Mouse (Mus musculus) heart, postnatal 0 days (tissue): ENCODE results near the gene Cdh15. TPM values are rescaled to one million over a fixed set of nuclear protein-coding genes. Genes with fewer than 3 reads are reported as not detected.

Source experiments
- ATAC-seq: fragments of 200-750 bp; cut with Nextera tagmentation; 2 replicates; pipeline ENCODE4 v1.8.0; 2017; ENCODE audit warnings: low read depth, moderate number of reproducible peaks, moderate library complexity; ENCODE audit not compliant: insufficient read depth
- DNase-seq: peaks from one replicate; pipeline ENCODE4 v3.0.0-alpha.2; 2016; ENCODE audit warnings: low spot score
- H3K27ac ChIP-seq: fragments of 300-500 bp; sonication (generic); 2 replicates; pipeline ENCODE4 v1.5.1; 2014; ENCODE audit warnings: low read depth, mild to moderate bottlenecking
- H3K27me3 ChIP-seq: fragments of 300-500 bp; sonication (generic); 2 replicates; pipeline ENCODE4 v1.6.1; 2014; ENCODE audit warnings: low read length, mixed read lengths; ENCODE audit not compliant: control insufficient read depth, insufficient read depth
- H3K36me3 ChIP-seq: fragments of 300-500 bp; sonication (generic); replicated peaks from 2 replicates; pipeline ENCODE4 v1.6.1; 2014; ENCODE audit warnings: low read length, mixed read lengths; ENCODE audit not compliant: control insufficient read depth, insufficient read depth
- H3K4me1 ChIP-seq: fragments of 300-500 bp; sonication (generic); 2 replicates; pipeline ENCODE4 v1.6.1; 2014; ENCODE audit warnings: antibody characterized with exemption; ENCODE audit not compliant: control insufficient read depth, insufficient read depth
- H3K4me2 ChIP-seq: fragments of 300-500 bp; sonication (generic); 2 replicates; pipeline ENCODE4 v1.6.1; 2014; ENCODE audit warnings: low read depth, mild to moderate bottlenecking, low read length, moderate library complexity
- H3K4me3 ChIP-seq: fragments of 300-500 bp; sonication (generic); 2 replicates; pipeline ENCODE4 v1.5.1; 2014; ENCODE audit warnings: low read depth, low read length
- H3K9ac ChIP-seq: fragments of 300-500 bp; sonication (generic); replicated peaks from 2 replicates; pipeline ENCODE4 v1.6.1; 2014; ENCODE audit warnings: low read depth, low read length, mixed read lengths
- H3K9me3 ChIP-seq: fragments of 300-500 bp; sonication (generic); replicated peaks from 2 replicates; pipeline ENCODE4 v1.6.1; 2016; ENCODE audit warnings: low read length; ENCODE audit not compliant: control insufficient read depth
- CTCF ChIP-seq: IDR thresholded peaks from 2 replicates; pipeline ENCODE4 v1.5.1; 2016; ENCODE audit warnings: antibody characterized with exemption, control low read depth, low read depth
- EP300 ChIP-seq: IDR thresholded peaks from 2 replicates; pipeline ENCODE4 v1.6.1; 2016; ENCODE audit warnings: antibody characterized with exemption, low read depth
- WGBS: fragments of 180-500 bp; shearing (Covaris S2); extraction: QIAGEN DNeasy Blood & Tissue Kit; methylation state at CpG from one replicate; pipeline ENCODE4 v1.1.7; 2014; 5-methylcytosine and 5-hydroxymethylcytosine counted together
- polyA plus RNA-seq: library from polyadenylated mRNA; unstranded; fragments of >200 nt; fragmentation: Nextera tagmentation; extraction: Ambion mirVana; gene quantifications from 2 replicates; pipeline ENCODE4 v1.2.1, GENCODE M21; 2015
- total RNA-seq: library from RNA; depleted of rRNA; stranded (reverse); fragments of >200 nt; gene quantifications from 2 replicates; pipeline ENCODE4 v1.2.3, GENCODE M21; 2014; ENCODE audit warnings: low replicate concordance; rRNA removed

Gene Cdh15
- total RNA-seq (not detected in 2 replicates), polyA plus RNA-seq (not detected in 2 replicates)

DNA sequence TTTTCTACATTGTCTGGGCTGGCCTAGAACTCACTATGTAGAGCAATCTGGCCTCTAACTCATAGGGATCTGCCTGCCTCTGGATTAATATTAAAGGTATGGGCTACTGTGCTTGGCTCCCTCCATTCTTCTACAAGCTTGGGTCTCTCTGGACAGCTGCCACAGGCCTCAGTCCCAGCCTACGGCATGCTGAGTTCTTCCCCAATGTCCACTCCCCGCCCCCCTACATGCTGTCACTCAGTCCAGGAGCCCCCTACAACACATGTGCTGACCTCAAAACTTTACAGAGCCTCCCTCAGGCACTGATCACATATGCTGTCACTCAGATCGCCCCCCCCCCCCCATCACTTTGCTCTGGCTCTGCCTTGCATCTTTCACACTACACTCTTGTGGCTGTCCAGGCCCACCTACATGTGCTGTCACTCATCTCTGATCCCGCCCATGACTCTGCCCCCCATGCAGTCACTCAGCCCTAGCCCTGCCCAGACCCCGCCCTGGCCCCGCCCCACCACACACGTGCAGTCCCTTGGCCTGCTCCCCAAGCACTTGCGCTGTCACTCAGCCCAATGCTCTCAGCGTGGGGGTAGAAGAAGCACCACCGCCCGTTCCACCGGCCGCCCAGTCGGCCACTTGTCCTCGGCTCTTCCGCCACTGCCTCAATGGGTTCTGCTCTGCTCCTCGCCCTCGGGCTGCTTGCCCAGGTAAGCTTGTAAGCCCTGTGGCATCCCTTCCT lies at the start of gene Cdh15:
Cdh15 (plus strand) TSS at position 138 of the 733 bp plus-strand sequence.
- Histone ChIP-seq H3K4me1 (0 out of 2 replicates have a peak, but pooled peaks cover 5% of the 10 kb centered on the region), H3K4me2 (peak within 1 kb of the TSS; percentile 30; the same call in 1 of the 2 replicates), H3K9me3 (no peaks in the 10 kb centered on the region), H3K27me3 (0 out of 2 replicates have a peak, but pooled peaks cover 3% of the 10 kb centered on the region), H3K36me3 (no peaks in the 10 kb centered on the region), H3K9ac (no peak within 1 kb of the TSS), H3K4me3 (no peak within 1 kb of the TSS), H3K27ac (no peak within 1 kb of the TSS)
- DNase-seq (peak; percentile 81), ATAC-seq (peak; percentile 93)
- TF ChIP-seq EP300 (no peak), CTCF (no peak)
- whole genome bisulfite sequencing: 13% methylated on average over 18 of the region's 18 CpGs

DNA sequence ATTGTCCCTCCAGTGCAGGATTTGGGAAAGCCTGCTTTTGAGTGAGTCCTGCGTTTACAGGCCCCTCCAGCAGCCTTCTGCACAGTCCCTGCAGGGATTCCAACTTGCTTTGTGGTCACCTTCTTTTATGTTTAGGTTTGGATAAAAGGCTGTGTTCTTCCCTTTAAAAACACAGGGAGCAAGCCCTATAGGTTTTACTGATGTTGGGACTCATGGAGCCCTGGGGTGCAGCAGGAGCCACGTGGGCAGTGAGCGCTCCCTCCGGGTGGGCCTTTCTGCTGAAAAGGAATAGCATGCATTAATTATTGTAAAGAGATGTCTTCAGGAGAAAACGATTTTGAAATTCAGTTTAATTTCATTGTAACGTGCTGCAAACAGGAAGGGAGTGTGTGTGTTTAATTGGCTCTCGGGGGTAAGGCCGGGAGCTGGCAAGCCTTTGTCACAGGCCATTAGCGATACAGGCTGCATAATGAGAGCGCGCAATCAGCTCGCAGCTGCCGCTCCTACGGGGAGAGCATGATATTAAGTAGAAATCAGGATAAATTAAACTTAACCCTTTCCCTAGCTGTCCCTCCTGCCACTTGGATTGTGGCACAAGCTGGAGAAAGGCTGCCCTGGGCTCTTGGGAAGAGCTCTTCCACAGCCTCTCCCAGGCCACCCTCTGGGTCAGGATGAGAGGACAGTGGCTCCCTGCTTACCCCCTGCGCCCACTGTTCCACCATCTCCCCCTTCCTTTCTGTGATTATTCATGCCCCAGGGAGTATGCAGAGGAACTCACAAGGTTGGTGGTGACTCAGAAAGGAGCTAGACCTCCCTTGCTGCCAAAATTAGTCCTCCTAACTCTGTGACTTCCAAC lies 43.6 kb upstream of the Cdh15 start:
- Histone ChIP-seq H3K4me1 (no peaks in the 10 kb centered on the region), H3K9ac (no peak overlapping the region), H3K4me3 (no peak overlapping the region), H3K36me3 (peaks cover 13% of the 10 kb centered on the region), H3K27ac (no peak overlapping the region), H3K4me2 (no peak overlapping the region), H3K27me3 (no peaks in the 10 kb centered on the region), H3K9me3 (no peaks in the 10 kb centered on the region)
- 56% methylated on average over 15 of the region's 15 CpGs for WGBS
- no peak for DNase-seq
- no peak for TF ChIP-seq EP300
- TF ChIP-seq CTCF: no peak
- no peak for ATAC-seq

DNA sequence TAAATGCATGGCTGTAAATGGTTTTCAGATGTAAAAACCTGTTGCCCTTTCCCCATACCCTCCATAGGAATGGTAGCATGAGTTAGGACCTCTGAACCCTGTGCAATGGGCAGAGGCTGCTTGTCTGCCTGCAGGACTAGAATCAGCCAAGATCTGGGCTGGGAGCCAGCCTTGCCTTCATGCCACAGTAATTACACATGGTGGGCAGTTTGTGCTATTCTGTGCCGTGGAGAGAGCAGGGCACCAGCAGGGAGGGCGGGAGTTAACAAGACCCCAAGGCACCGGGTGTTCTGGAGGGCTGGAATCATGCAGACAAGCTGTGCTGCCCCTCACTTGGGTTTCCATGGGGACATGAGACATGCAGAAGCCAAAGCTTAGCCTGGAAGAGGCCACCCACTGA lies 42.4 kb upstream of the Cdh15 start:
- H3K9me3 ChIP-seq: no peaks in the 10 kb centered on the region
- 52% methylated on average over 3 of the region's 3 CpGs for WGBS
- H3K4me3 ChIP-seq: no peak overlapping the region
- H3K4me2 ChIP-seq: no peak overlapping the region
- TF ChIP-seq CTCF (no peak), EP300 (no peak)
- no peaks in the 10 kb centered on the region for H3K4me1 ChIP-seq
- DNase-seq (no peak), ATAC-seq (no peak)
- no peaks in the 10 kb centered on the region for H3K27me3 ChIP-seq
- no peak overlapping the region for H3K9ac ChIP-seq
- no peak overlapping the region for H3K27ac ChIP-seq
- H3K36me3 ChIP-seq: peaks cover 14% of the 10 kb centered on the region

DNA sequence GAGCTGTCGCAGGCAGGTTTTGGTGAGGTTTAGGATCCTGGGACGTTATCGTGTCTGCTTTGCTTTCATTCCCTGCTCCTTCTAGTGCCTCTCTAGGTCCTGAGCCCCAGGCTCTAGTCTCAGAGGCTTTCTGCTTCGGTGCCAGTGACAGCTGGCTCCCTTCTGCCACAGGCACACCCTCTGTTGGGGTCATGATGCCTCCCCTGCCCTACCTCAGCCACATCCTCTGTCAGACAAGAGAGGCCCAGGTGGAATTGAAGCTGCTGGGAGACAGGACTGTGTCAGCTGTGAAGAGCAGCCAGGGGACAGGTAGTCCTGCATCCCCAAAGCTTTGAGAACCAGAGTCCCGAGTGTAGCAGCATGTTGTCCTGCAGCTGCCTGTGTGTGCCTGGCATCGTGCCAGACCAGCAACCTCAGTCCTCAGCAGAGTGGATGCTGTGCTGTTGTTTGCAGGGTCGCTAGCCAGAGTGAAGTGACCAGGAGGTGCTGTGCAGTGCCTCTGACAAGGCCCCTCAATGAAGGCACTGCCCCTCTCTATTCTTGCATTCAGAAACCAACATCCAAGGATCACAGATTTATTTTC lies 40.7 kb upstream of the Cdh15 start:
- ATAC-seq: no peak
- H3K9ac ChIP-seq: no peak overlapping the region
- H3K4me1 ChIP-seq: no peaks in the 10 kb centered on the region
- H3K27me3 ChIP-seq: no peaks in the 10 kb centered on the region
- H3K4me3 ChIP-seq: no peak overlapping the region
- WGBS: 54% methylated on average over 7 of the region's 7 CpGs
- no peak overlapping the region for H3K27ac ChIP-seq
- no peak for TF ChIP-seq CTCF
- no peak for TF ChIP-seq EP300
- DNase-seq: no peak
- no peaks in the 10 kb centered on the region for H3K9me3 ChIP-seq
- H3K4me2 ChIP-seq: no peak overlapping the region
- peaks cover 19% of the 10 kb centered on the region for H3K36me3 ChIP-seq

DNA sequence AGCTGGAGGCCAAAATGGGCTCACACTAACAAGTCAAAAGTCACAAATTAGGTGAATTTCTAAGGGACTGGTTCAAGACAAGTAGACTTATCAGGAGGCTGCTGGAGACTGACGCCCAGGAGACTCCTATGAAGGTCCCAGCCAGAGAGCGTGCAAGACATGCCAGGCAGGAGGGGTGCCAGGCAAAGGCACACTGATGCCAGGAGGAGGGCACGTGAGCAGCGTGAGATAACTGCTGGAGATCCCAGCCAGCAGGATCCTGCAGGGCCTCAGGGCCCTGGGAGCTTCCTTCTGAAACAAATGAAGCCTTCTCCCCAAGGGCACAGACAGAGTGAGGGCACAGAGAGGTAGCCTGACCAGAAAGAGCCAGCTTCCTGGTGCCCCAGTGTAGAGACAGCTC lies 39.9 kb upstream of the Cdh15 start:
- WGBS: 82% methylated on average over 4 of the region's 4 CpGs
- no peak for ATAC-seq

More for the DNA sequence above, 39.9 kb upstream of the Cdh15 start:
- no peak overlapping the region for H3K27ac ChIP-seq
- H3K4me3 ChIP-seq: no peak overlapping the region
- no peaks in the 10 kb centered on the region for H3K27me3 ChIP-seq
- TF ChIP-seq CTCF: no peak
- no peak for TF ChIP-seq EP300
- peaks cover 10% of the 10 kb centered on the region for H3K36me3 ChIP-seq
- no peaks in the 10 kb centered on the region for H3K9me3 ChIP-seq
- no peak overlapping the region for H3K4me2 ChIP-seq
- no peak for DNase-seq
- H3K4me1 ChIP-seq: no peaks in the 10 kb centered on the region
- H3K9ac ChIP-seq: no peak overlapping the region
